Mouse (Mus musculus) heart, adult 2 months (tissue): ENCODE data around the gene Gm8180. TPM values are rescaled to one million over a fixed set of nuclear protein-coding genes. Genes with fewer than 3 reads are reported as not detected.
A peak's percentile ranks its signal among the peaks of the same experiment; 100 is the strongest.
"Not testable (repeated sequence)": the region's sequence is repeated elsewhere in the genome, so short reads cannot be mapped to it uniquely, and the experiment has no call there.

Experiments used
- DNase-seq, 2 experiments: peaks; one replicate each; pipeline ENCODE4 v3.0.0; 2021
- H3K27ac ChIP-seq: fragments of 200-600 bp; 2 replicates; pipeline ENCODE4 v1.8.1; 2022
- H3K27me3 ChIP-seq: fragments of 200-500 bp; 2 replicates; pipeline ENCODE4 v1.6.1; 2012; ENCODE audit warnings: mild to moderate bottlenecking, low read length, inconsistent platforms, mixed read lengths; ENCODE audit not compliant: control insufficient read depth, insufficient read depth
- H3K36me3 ChIP-seq: fragments of 200-500 bp; 2 replicates; pipeline ENCODE4 v1.6.1; 2012; ENCODE audit warnings: low read length, inconsistent platforms; ENCODE audit not compliant: control insufficient read depth, insufficient read depth
- H3K4me1 ChIP-seq: fragments of 200-500 bp; 2 replicates; pipeline ENCODE4 v1.6.1; 2011; ENCODE audit warnings: low read length; ENCODE audit not compliant: control insufficient read depth, insufficient read depth
- H3K4me3 ChIP-seq: fragments of 200-600 bp; 2 replicates; pipeline ENCODE4 v1.8.1; 2022
- H3K79me2 ChIP-seq: fragments of 200-500 bp; replicated peaks from 2 replicates; pipeline ENCODE4 v1.6.1; 2012; ENCODE audit warnings: mild to moderate bottlenecking, inconsistent platforms, low read length, moderate library complexity, mixed read lengths; ENCODE audit not compliant: control insufficient read depth, insufficient read depth
- H3K9ac ChIP-seq: fragments of 200-500 bp; 2 replicates; pipeline ENCODE4 v1.6.1; 2012; ENCODE audit warnings: low read depth, mild to moderate bottlenecking, control low read depth, inconsistent platforms, low read length, mixed read lengths
- CTCF ChIP-seq: fragments of 200-600 bp; IDR thresholded peaks from 2 replicates; pipeline ENCODE4 v1.8.1; 2022; ENCODE audit warnings: antibody characterized with exemption, mild to moderate bottlenecking, moderate library complexity
- WGBS: fragments of 180-500 bp; shearing (Covaris S2); methylation state at CpG from one replicate; pipeline ENCODE4 v1.1.7; 2018; 5-methylcytosine and 5-hydroxymethylcytosine counted together
- intact Hi-C: fragments of 180-260 bp; cut with DNase I; formaldehyde crosslinking; loops from one replicate; pipeline ENCODE4 v1.15.1; 2025
- long read RNA-seq: library from polyadenylated mRNA; stranded (forward); transcript quantifications from one replicate; pipeline ENCODE4 v2.0.0, GENCODE M21; 2021
- polyA plus RNA-seq: library from polyadenylated mRNA; depleted of rRNA; stranded (reverse); fragments of >200 nt; gene quantifications from 2 replicates; pipeline ENCODE4 v1.2.3, GENCODE M21; 2012; rRNA removed
- total RNA-seq, 2 experiments: library from RNA; stranded (reverse); gene quantifications; 2 replicates each; pipeline ENCODE4 v1.2.3; 2021

Gene Gm8180
- not detected for total RNA-seq
- polyA plus RNA-seq: not detected in 2 replicates
- long read RNA-seq: 0 reads

- intact Hi-C loops, H3K79me2 ChIP-seq, H3K9ac ChIP-seq, H3K36me3 ChIP-seq, H3K27me3 ChIP-seq, DNase-seq, H3K4me3 ChIP-seq, H3K4me1 ChIP-seq, H3K27ac ChIP-seq: not testable (repeated sequence)
- WGBS: 70% methylated on average over 3 of the region's 3 CpGs
Observed at GRCm38 (mm10) chr14:43784645-43785044, at the start of gene Gm8180. Gene Gm8180, minus strand, starts transcription at chr14:43784745.

GRCm38 (mm10) chr14:43830385-43830784 is 45.8 kb upstream of the Gm8180 start:
- H3K79me2 ChIP-seq, intact Hi-C loops, H3K4me3 ChIP-seq, H3K4me1 ChIP-seq, H3K27ac ChIP-seq, H3K9ac ChIP-seq, H3K27me3 ChIP-seq, H3K36me3 ChIP-seq: not testable (repeated sequence)
- WGBS: 17% methylated on average over 1 of the region's 1 CpGs
- DNase-seq: peak in 1 of 2 experiments; percentile 3

- H3K79me2 ChIP-seq, DNase-seq, H3K27me3 ChIP-seq, H3K9ac ChIP-seq, H3K36me3 ChIP-seq, H3K4me3 ChIP-seq, H3K27ac ChIP-seq, H3K4me1 ChIP-seq, intact Hi-C loops: not testable (repeated sequence)
- 73% methylated on average over 6 of the region's 6 CpGs for WGBS
Observed at GRCm38 (mm10) chr14:43824176-43824575, 39.6 kb upstream of the Gm8180 start.

- not testable (repeated sequence) for H3K27ac ChIP-seq, H3K4me3 ChIP-seq
- 41% methylated on average over 1 of the region's 2 CpGs for WGBS
Observed at GRCm38 (mm10) chr14:43821869-43822268, 37.3 kb upstream of the Gm8180 start.

GRCm38 (mm10) chr14:43812458-43812857 is 27.9 kb upstream of the Gm8180 start:
- H3K4me1 ChIP-seq, H3K36me3 ChIP-seq, H3K79me2 ChIP-seq, H3K27me3 ChIP-seq, H3K9ac ChIP-seq, H3K4me3 ChIP-seq, H3K27ac ChIP-seq, intact Hi-C loops: not testable (repeated sequence)
- 58% methylated on average over 8 of the region's 9 CpGs for WGBS
- peak; percentile 11 to 25 for DNase-seq
- peak; percentile 62 for TF ChIP-seq CTCF

More at GRCm38 (mm10) chr14:43821869-43822268, 37.3 kb upstream of the Gm8180 start:
- H3K27me3 ChIP-seq, H3K9ac ChIP-seq, intact Hi-C loops, H3K36me3 ChIP-seq, H3K4me1 ChIP-seq, DNase-seq, H3K79me2 ChIP-seq: not testable (repeated sequence)

GRCm38 (mm10) chr14:43808142-43808541 is 23.6 kb upstream of the Gm8180 start:
- H3K9ac ChIP-seq, H3K4me3 ChIP-seq, intact Hi-C loops, H3K4me1 ChIP-seq, H3K27ac ChIP-seq, DNase-seq, H3K36me3 ChIP-seq, H3K27me3 ChIP-seq, H3K79me2 ChIP-seq: not testable (repeated sequence)
- 62% methylated on average over 4 of the region's 4 CpGs for WGBS

GRCm38 (mm10) chr14:43804435-43804834 is 19.9 kb upstream of the Gm8180 start:
- H3K27ac ChIP-seq, H3K79me2 ChIP-seq, H3K27me3 ChIP-seq, H3K4me3 ChIP-seq, H3K36me3 ChIP-seq, intact Hi-C loops, H3K4me1 ChIP-seq, H3K9ac ChIP-seq, DNase-seq: not testable (repeated sequence)
- peak; percentile 47 for TF ChIP-seq CTCF
- 14% methylated on average over 7 of the region's 7 CpGs for WGBS

GRCm38 (mm10) chr14:43796905-43797470 is 12.4 kb upstream of the Gm8180 start:
- H3K79me2 ChIP-seq, H3K27me3 ChIP-seq, intact Hi-C loops, H3K27ac ChIP-seq, H3K4me3 ChIP-seq, DNase-seq, H3K9ac ChIP-seq, H3K4me1 ChIP-seq, H3K36me3 ChIP-seq: not testable (repeated sequence)
- 11% methylated on average over 23 of the region's 23 CpGs for WGBS
